Mouse (Mus musculus) liver, embryonic 11.5 days (tissue): ENCODE measurements at regions not wholly inside any gene's neighbourhood (a gene's known extent, or its start where the extent isn't known, plus 50 kb on each side); places are given as distances from the start of the nearest gene placed in this dataset.

ENCODE experiments used
- ATAC-seq: fragments of 200-750 bp; cut with Nextera tagmentation; replicated peaks from 2 replicates; pipeline ENCODE4 v1.8.0; 2017; ENCODE audit warnings: moderate number of reproducible peaks, mild to moderate bottlenecking, moderate TSS enrichment, moderate library complexity; ENCODE audit not compliant: low FRiP score
- DNase-seq: peaks from one replicate; pipeline ENCODE4 v3.0.0-alpha.2; 2017; ENCODE audit warnings: low spot score
- H3K27ac ChIP-seq: fragments of 300-500 bp; sonication (generic); 2 replicates; pipeline ENCODE4 v1.5.1; 2014; ENCODE audit warnings: mild to moderate bottlenecking, low read depth, low read length, control low read depth
- H3K27me3 ChIP-seq: fragments of 300-500 bp; sonication (generic); replicated peaks from 2 replicates; pipeline ENCODE4 v1.6.1; 2014; ENCODE audit warnings: low read length, mixed read lengths; ENCODE audit not compliant: control insufficient read depth, insufficient read depth
- H3K36me3 ChIP-seq: fragments of 300-500 bp; sonication (generic); 2 replicates; pipeline ENCODE4 v1.6.1; 2014; ENCODE audit warnings: mild to moderate bottlenecking, low read length, moderate library complexity, mixed read lengths; ENCODE audit not compliant: control insufficient read depth, insufficient read depth
- H3K4me1 ChIP-seq: fragments of 300-500 bp; sonication (generic); replicated peaks from 2 replicates; pipeline ENCODE4 v1.6.1; 2014; ENCODE audit warnings: low read length, mixed read lengths; ENCODE audit not compliant: control insufficient read depth, insufficient read depth
- H3K4me2 ChIP-seq: fragments of 300-500 bp; sonication (generic); 2 replicates; pipeline ENCODE4 v1.6.1; 2014; ENCODE audit warnings: mild to moderate bottlenecking, control low read depth, moderate library complexity
- H3K4me3 ChIP-seq: fragments of 300-500 bp; sonication (generic); 2 replicates; pipeline ENCODE4 v1.5.1; 2014; ENCODE audit warnings: low read depth, low read length, control low read depth
- H3K9ac ChIP-seq: fragments of 300-500 bp; sonication (generic); 2 replicates; pipeline ENCODE4 v1.6.1; 2014; ENCODE audit warnings: low read depth, low read length, control low read depth
- H3K9me3 ChIP-seq: fragments of 300-500 bp; sonication (generic); 2 replicates; pipeline ENCODE4 v1.6.1; 2016; ENCODE audit warnings: low read length, inconsistent platforms, mixed read lengths; ENCODE audit not compliant: control insufficient read depth
- WGBS: fragments of 180-500 bp; shearing (Covaris S2); extraction: QIAGEN DNeasy Blood & Tissue Kit; methylation state at CpG from one replicate; pipeline ENCODE4 v1.1.7; 2014; 5-methylcytosine and 5-hydroxymethylcytosine counted together

DNA sequence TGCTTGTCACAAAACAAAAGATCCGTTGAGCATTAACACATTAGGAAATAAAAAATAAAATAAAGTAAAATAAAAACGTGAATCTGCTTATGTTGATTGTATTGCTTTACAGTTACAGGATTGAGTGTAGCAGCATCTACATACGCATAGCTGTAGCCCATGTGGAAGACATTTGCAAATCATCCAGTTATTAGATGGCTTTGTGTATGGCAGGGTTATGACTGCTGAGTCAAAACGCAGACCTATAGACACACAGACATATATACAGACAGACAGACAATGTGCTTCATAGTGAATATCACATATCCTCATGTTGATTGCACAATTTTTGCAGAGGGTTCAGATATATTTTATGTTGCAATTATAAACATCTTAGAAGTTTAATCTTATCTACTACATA is 64.5 kb downstream of the Gm11146 start:
- WGBS: 78% methylated on average over 4 of the region's 4 CpGs
- H3K9ac ChIP-seq: no peak overlapping the region
- no peaks in the 10 kb centered on the region for H3K4me1 ChIP-seq
- H3K4me3 ChIP-seq: no peak overlapping the region
- DNase-seq (no peak), ATAC-seq (no peak)
- H3K36me3 ChIP-seq: no peaks in the 10 kb centered on the region
- H3K27me3 ChIP-seq: no peaks in the 10 kb centered on the region
- H3K27ac ChIP-seq: no peak overlapping the region
- H3K9me3 ChIP-seq: no peaks in the 10 kb centered on the region
- H3K4me2 ChIP-seq: no peak overlapping the region

DNA sequence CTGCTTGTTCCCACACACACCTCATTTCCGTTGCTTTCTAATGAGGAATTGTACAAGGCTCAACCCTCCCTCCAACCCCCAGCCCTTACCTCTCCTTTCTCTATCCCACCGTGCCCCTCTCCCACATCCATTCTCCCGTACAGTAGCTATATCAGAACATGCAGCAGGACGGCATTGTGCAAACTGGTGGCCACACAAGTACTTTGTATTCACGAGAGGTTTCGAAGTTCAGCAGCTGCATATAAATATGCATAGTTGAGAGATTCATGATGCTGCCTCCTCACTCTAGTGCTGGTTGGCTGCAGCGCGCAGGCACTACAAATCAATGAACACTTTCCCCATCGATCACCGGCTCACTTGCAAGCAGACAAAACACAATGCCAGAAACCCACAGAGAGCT is 65.1 kb downstream of the Gm11146 start:
- Histone ChIP-seq H3K9me3 (no peaks in the 10 kb centered on the region), H3K27ac (no peak overlapping the region), H3K4me1 (no peaks in the 10 kb centered on the region), H3K27me3 (no peaks in the 10 kb centered on the region), H3K4me3 (no peak overlapping the region), H3K9ac (no peak overlapping the region), H3K4me2 (no peak overlapping the region), H3K36me3 (no peaks in the 10 kb centered on the region)
- WGBS: 82% methylated on average over 10 of the region's 10 CpGs
- ATAC-seq (no peak), DNase-seq (no peak)

GRCm38 (mm10) chr16:77536314-77536713 is 65.6 kb downstream of the Gm11146 start:
- no peaks in the 10 kb centered on the region for H3K4me1 ChIP-seq
- no peak overlapping the region for H3K4me3 ChIP-seq
- H3K27me3 ChIP-seq: no peaks in the 10 kb centered on the region
- H3K9ac ChIP-seq: no peak overlapping the region
- DNase-seq (no peak), ATAC-seq (no peak)
- no peak overlapping the region for H3K27ac ChIP-seq
- 73% methylated on average over 6 of the region's 6 CpGs for whole genome bisulfite sequencing
- H3K4me2 ChIP-seq: no peak overlapping the region
- H3K36me3 ChIP-seq: no peaks in the 10 kb centered on the region
- no peaks in the 10 kb centered on the region for H3K9me3 ChIP-seq

GRCm38 (mm10) chr16:77535021-77535420 is 66.9 kb downstream of the Gm11146 start:
- no peaks in the 10 kb centered on the region; the same call in 1 of the 2 replicates for H3K9me3 ChIP-seq
- ATAC-seq: no peak
- WGBS: 92% methylated on average over 3 of the region's 3 CpGs

DNA sequence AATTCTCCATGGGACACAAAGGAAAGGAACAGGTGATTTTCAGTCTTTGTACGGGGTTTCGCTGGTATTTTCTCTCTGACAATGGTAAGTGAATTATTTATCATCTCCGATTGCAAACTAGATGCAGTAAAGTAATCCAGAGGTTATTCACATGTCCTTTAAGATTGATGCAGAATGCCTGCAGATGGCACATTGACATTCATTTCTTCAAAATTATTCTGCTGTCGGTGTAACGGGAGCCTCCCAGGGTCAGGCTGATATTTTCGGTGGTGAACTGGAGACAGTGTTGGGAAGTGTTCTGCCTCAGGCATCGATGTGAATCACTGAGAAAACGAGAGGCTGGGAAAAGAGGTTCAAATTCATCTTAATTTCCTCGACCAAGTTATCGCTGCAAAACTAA is 70.3 kb downstream of the Gm11146 start:
- no peak overlapping the region for H3K4me2 ChIP-seq
- H3K9me3 ChIP-seq: no peaks in the 10 kb centered on the region; the same call in 1 of the 2 replicates
- ATAC-seq: no peak
- no peaks in the 10 kb centered on the region for H3K27me3 ChIP-seq
- 83% methylated on average over 10 of the region's 10 CpGs for WGBS
- H3K27ac ChIP-seq: no peak overlapping the region
- no peak overlapping the region for H3K4me3 ChIP-seq
- H3K9ac ChIP-seq: no peak overlapping the region
- no peaks in the 10 kb centered on the region for H3K36me3 ChIP-seq
- DNase-seq: no peak
- no peaks in the 10 kb centered on the region for H3K4me1 ChIP-seq

More at GRCm38 (mm10) chr16:77535021-77535420, 66.9 kb downstream of the Gm11146 start:
- Histone ChIP-seq H3K27ac (no peak overlapping the region), H3K9ac (no peak overlapping the region), H3K4me2 (no peak overlapping the region), H3K4me3 (no peak overlapping the region), H3K36me3 (no peaks in the 10 kb centered on the region), H3K4me1 (no peaks in the 10 kb centered on the region), H3K27me3 (no peaks in the 10 kb centered on the region)
- no peak for DNase-seq

DNA sequence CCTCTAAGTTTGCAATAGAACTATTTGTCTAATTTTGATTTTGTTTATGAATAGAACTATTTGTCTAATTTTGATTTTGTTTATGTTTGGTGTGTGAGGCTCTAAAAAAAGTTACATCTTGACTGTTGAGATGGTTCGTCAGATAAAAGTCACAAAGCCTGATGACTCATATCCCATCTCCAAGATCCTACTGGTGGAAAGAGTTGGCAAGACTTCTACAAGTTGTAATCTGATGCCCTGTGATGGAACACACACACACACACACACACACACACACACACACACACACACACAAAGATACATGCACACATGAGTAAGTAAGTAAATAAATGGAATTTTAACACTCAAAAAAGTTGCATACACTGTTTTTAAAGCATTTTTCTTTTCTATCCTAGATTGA is 73.9 kb downstream of the Gm11146 start:
- ATAC-seq (no peak), DNase-seq (no peak)
- H3K9ac ChIP-seq: no peak overlapping the region
- no peaks in the 10 kb centered on the region for H3K27me3 ChIP-seq
- no peaks in the 10 kb centered on the region for H3K36me3 ChIP-seq
- H3K27ac ChIP-seq: no peak overlapping the region
- no peaks in the 10 kb centered on the region; the same call in 1 of the 2 replicates for H3K9me3 ChIP-seq
- no peak overlapping the region for H3K4me3 ChIP-seq
- H3K4me1 ChIP-seq: no peaks in the 10 kb centered on the region
- no peak overlapping the region for H3K4me2 ChIP-seq
- 54% methylated on average over 1 of the region's 1 CpGs for WGBS

DNA sequence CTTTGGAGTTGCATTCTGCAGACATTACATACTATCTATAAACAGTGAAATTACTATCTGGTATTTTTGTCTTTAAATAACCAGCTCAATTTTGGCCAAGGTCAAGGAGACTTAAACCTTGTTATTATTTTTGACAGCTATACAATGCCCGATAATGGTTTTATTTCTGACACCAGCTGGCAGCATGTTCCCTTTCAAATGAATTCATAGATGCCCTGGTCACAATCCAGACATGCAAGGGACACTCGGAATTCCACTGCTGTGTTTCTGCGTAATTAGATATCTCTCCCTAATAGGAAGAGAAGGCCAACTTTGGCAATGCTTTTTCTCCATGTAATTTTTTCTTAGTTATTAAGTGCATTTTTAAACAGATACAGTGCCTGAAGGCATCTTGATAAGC is 87.3 kb downstream of the Gm11146 start:
- ATAC-seq: no peak
- Histone ChIP-seq H3K4me1 (no peaks in the 10 kb centered on the region), H3K4me2 (no peak overlapping the region), H3K27me3 (no peaks in the 10 kb centered on the region), H3K9me3 (no peaks in the 10 kb centered on the region), H3K36me3 (no peaks in the 10 kb centered on the region), H3K9ac (no peak overlapping the region), H3K27ac (no peak overlapping the region), H3K4me3 (no peak overlapping the region)
- no peak for DNase-seq
- WGBS: 75% methylated on average over 3 of the region's 3 CpGs

- ATAC-seq: no peak
- H3K27ac ChIP-seq: no peak overlapping the region
- no peaks in the 10 kb centered on the region for H3K27me3 ChIP-seq
- 64% methylated on average over 5 of the region's 5 CpGs for WGBS
- DNase-seq: no peak
- no peaks in the 10 kb centered on the region for H3K4me1 ChIP-seq
- H3K9me3 ChIP-seq: no peaks in the 10 kb centered on the region
- H3K9ac ChIP-seq: no peak overlapping the region
- no peak overlapping the region for H3K4me3 ChIP-seq
- no peaks in the 10 kb centered on the region for H3K36me3 ChIP-seq
- no peak overlapping the region for H3K4me2 ChIP-seq
Measured at GRCm38 (mm10) chr16:77503556-77503955, 98.3 kb downstream of the Gm11146 start.

DNA sequence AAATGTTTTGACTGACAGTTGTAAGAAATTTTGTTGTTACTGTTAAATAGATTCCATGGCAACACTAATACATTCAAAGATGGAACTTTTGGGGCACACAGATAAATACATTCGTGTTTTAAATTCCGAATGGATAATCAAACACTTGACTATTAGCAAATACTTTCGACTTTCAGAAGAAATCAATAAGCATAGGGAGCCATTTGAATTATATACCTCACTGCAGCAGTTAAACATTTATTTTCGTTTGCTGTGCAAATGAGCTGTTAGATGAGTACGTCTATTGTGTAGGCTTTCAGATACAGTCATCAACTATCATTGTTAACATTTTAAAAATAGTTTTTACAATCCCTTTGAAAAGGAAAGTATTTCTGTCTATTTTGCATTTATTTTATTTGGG is 99.0 kb downstream of the Gm11146 start:
- H3K4me2 ChIP-seq: no peak overlapping the region
- H3K27me3 ChIP-seq: no peaks in the 10 kb centered on the region
- no peak for DNase-seq
- no peaks in the 10 kb centered on the region for H3K4me1 ChIP-seq
- no peak for ATAC-seq
- no peak overlapping the region for H3K9ac ChIP-seq
- H3K36me3 ChIP-seq: no peaks in the 10 kb centered on the region
- no peak overlapping the region for H3K27ac ChIP-seq
- WGBS: 71% methylated on average over 5 of the region's 5 CpGs
- no peaks in the 10 kb centered on the region for H3K9me3 ChIP-seq
- no peak overlapping the region for H3K4me3 ChIP-seq
